Mouse (Mus musculus) heart, adult 2 months (tissue): ENCODE results near the gene Slc24a3.

Experiments used
- CTCF ChIP-seq: fragments of 200-600 bp; IDR thresholded peaks from 2 replicates; pipeline ENCODE4 v1.8.1; 2022; ENCODE audit warnings: antibody characterized with exemption, mild to moderate bottlenecking, moderate library complexity
- EP300 ChIP-seq: fragments of 200-500 bp; IDR thresholded peaks from 2 replicates; pipeline ENCODE4 v1.6.1; 2011; ENCODE audit warnings: low read depth, low read length, control low read depth; ENCODE audit not compliant: insufficient read depth
- POLR2A ChIP-seq: fragments of 200-500 bp; IDR thresholded peaks from 2 replicates; pipeline ENCODE4 v1.6.1; 2011; ENCODE audit warnings: mild to moderate bottlenecking, low read depth, low read length, control low read depth; ENCODE audit not compliant: insufficient read depth

GRCm38 (mm10) chr2:145274016-145274677 lies 106.6 kb downstream of the Slc24a3 start:
- TF ChIP-seq CTCF: no peak
- TF ChIP-seq POLR2A: no peak
- no peak for TF ChIP-seq EP300
